Mouse (Mus musculus) neural tube, embryonic 13.5 days (tissue): ENCODE measurements around the gene Mme. TPM values are rescaled to one million over a fixed set of nuclear protein-coding genes. Genes with fewer than 3 reads are reported as not detected.

Experiments used
- ATAC-seq: fragments of 200-750 bp; cut with Nextera tagmentation; 2 replicates; pipeline ENCODE4 v1.8.0; 2017; ENCODE audit warnings: low read depth, mild to moderate bottlenecking, moderate TSS enrichment, moderate library complexity
- H3K27ac ChIP-seq: fragments of 300-500 bp; sonication (generic); replicated peaks from 2 replicates; pipeline ENCODE4 v1.5.1; 2015; ENCODE audit warnings: moderate library complexity, mild to moderate bottlenecking, inconsistent platforms
- H3K27me3 ChIP-seq: fragments of 300-500 bp; sonication (generic); 2 replicates; pipeline ENCODE4 v1.6.1; 2015; ENCODE audit warnings: mild to moderate bottlenecking, inconsistent platforms
- H3K36me3 ChIP-seq: fragments of 300-500 bp; sonication (generic); 2 replicates; pipeline ENCODE4 v1.6.1; 2015; ENCODE audit warnings: mild to moderate bottlenecking, inconsistent platforms
- H3K4me1 ChIP-seq: fragments of 300-500 bp; sonication (generic); replicated peaks from 2 replicates; pipeline ENCODE4 v1.6.1; 2015; ENCODE audit warnings: inconsistent platforms
- H3K4me2 ChIP-seq: fragments of 300-500 bp; sonication (generic); 2 replicates; pipeline ENCODE4 v1.6.1; 2015; ENCODE audit warnings: inconsistent platforms, mild to moderate bottlenecking, moderate library complexity
- H3K4me3 ChIP-seq: fragments of 300-500 bp; sonication (generic); 2 replicates; pipeline ENCODE4 v1.5.1; 2015; ENCODE audit warnings: mild to moderate bottlenecking, inconsistent platforms
- H3K9ac ChIP-seq: fragments of 300-500 bp; sonication (generic); 2 replicates; pipeline ENCODE4 v1.6.1; 2015; ENCODE audit warnings: moderate library complexity, mild to moderate bottlenecking, inconsistent platforms
- H3K9me3 ChIP-seq: fragments of 300-500 bp; sonication (generic); 2 replicates; pipeline ENCODE4 v1.6.1; 2016; ENCODE audit warnings: inconsistent platforms
- WGBS: fragments of 180-500 bp; shearing (Covaris S2); methylation state at CpG from one replicate; pipeline ENCODE4 v1.1.7; 2015; 5-methylcytosine and 5-hydroxymethylcytosine counted together
- polyA plus RNA-seq: library from polyadenylated mRNA; unstranded; fragments of >200 nt; fragmentation: Nextera tagmentation; extraction: Ambion mirVana; gene quantifications from 2 replicates; pipeline ENCODE4 v1.2.1, GENCODE M21; 2015

Mme gene
- polyA plus RNA-seq, 1 experiment from 2014 or later: 3.9 TPM

- Histone ChIP-seq H3K4me2 (no peak overlapping the region), H3K27ac (no peak overlapping the region), H3K9me3 (no peaks in the 10 kb centered on the region), H3K27me3 (no peaks in the 10 kb centered on the region), H3K9ac (no peak overlapping the region), H3K36me3 (no peaks in the 10 kb centered on the region), H3K4me1 (no peaks in the 10 kb centered on the region), H3K4me3 (no peak overlapping the region)
- 86% methylated on average over 1 of the region's 1 CpGs for WGBS
- no peak for ATAC-seq
Measured at GRCm38 (mm10) chr3:63359512-63359911, 118.2 kb downstream of the Mme start.

GRCm38 (mm10) chr3:63384989-63385388 lies 143.7 kb downstream of the Mme start:
- no peaks in the 10 kb centered on the region for H3K9me3 ChIP-seq
- no peaks in the 10 kb centered on the region for H3K27me3 ChIP-seq
- H3K36me3 ChIP-seq: no peaks in the 10 kb centered on the region
- ATAC-seq: no peak
- H3K27ac ChIP-seq: no peak overlapping the region
- no peaks in the 10 kb centered on the region for H3K4me1 ChIP-seq
- no peak overlapping the region for H3K9ac ChIP-seq
- H3K4me2 ChIP-seq: no peak overlapping the region
- H3K4me3 ChIP-seq: no peak overlapping the region
- WGBS: 70% methylated on average over 2 of the region's 2 CpGs

DNA sequence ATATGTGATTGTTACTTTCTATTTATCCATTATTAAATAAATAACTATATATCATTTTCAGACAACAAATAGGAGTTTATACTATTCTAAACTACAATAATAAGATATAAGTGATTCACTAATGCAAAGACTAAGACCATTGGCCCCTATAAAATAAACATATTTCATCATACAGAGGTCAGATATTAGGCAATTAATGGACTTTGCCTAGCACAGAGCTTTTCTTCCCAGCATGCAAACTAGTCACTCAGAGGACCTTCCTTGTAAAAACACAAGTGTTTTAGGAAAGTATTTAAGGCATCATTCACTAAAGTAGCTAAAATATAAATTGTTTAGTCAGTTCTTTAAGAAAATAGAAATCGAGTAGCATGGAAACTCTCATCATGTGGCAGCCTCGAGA lies 149.4 kb downstream of the Mme start:
- 87% methylated on average over 2 of the region's 2 CpGs for WGBS
- Histone ChIP-seq H3K4me3 (no peak overlapping the region), H3K27ac (no peak overlapping the region), H3K36me3 (no peaks in the 10 kb centered on the region), H3K9ac (no peak overlapping the region), H3K27me3 (no peaks in the 10 kb centered on the region), H3K4me1 (no peaks in the 10 kb centered on the region), H3K9me3 (no peaks in the 10 kb centered on the region), H3K4me2 (no peak overlapping the region)
- no peak for ATAC-seq

GRCm38 (mm10) chr3:63391348-63391747 lies 150.0 kb downstream of the Mme start:
- Histone ChIP-seq H3K4me1 (no peaks in the 10 kb centered on the region), H3K36me3 (no peaks in the 10 kb centered on the region), H3K27me3 (no peaks in the 10 kb centered on the region), H3K4me3 (no peak overlapping the region), H3K27ac (no peak overlapping the region), H3K9ac (no peak overlapping the region), H3K4me2 (no peak overlapping the region), H3K9me3 (no peaks in the 10 kb centered on the region)
- ATAC-seq: no peak
- 79% methylated on average over 2 of the region's 2 CpGs for WGBS

DNA sequence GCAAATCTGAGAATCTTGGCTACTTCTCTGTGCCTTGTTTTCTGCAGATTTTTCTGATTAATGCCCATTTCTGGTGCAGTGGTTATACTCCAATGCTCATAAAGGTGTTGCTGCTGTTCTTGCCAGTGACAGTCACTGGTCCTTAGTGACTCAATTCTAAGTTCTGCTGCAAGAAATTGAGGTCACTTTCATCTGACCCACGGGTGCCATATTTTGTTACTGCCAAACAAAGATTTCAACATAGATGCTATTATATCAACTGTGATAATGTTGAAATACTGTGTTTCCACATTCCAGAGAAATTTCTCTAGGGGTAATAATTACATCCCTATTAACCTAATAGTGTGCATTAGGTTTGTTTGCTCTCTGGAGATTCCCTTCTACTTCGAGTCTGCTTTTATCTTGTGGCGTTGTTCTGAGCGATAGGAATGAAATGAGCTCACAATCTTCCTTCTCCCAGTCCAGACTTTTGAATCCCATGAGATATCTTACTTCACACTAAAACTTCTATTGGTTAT lies 153.1 kb downstream of the Mme start:
- H3K4me1 ChIP-seq: no peaks in the 10 kb centered on the region
- H3K27ac ChIP-seq: no peak overlapping the region
- 88% methylated on average over 4 of the region's 4 CpGs for WGBS
- no peak overlapping the region for H3K4me2 ChIP-seq
- no peaks in the 10 kb centered on the region for H3K36me3 ChIP-seq
- ATAC-seq: no peak
- H3K4me3 ChIP-seq: no peak overlapping the region
- no peaks in the 10 kb centered on the region for H3K9me3 ChIP-seq
- H3K9ac ChIP-seq: no peak overlapping the region
- no peaks in the 10 kb centered on the region for H3K27me3 ChIP-seq

- Histone ChIP-seq H3K9ac (no peak overlapping the region), H3K4me3 (no peak overlapping the region), H3K36me3 (no peaks in the 10 kb centered on the region), H3K4me2 (no peak overlapping the region), H3K27me3 (no peaks in the 10 kb centered on the region), H3K9me3 (no peaks in the 10 kb centered on the region), H3K27ac (no peak overlapping the region), H3K4me1 (no peaks in the 10 kb centered on the region)
- ATAC-seq: no peak
- 84% methylated on average over 4 of the region's 4 CpGs for WGBS
Measured at GRCm38 (mm10) chr3:63398171-63398570, 156.8 kb downstream of the Mme start.

DNA sequence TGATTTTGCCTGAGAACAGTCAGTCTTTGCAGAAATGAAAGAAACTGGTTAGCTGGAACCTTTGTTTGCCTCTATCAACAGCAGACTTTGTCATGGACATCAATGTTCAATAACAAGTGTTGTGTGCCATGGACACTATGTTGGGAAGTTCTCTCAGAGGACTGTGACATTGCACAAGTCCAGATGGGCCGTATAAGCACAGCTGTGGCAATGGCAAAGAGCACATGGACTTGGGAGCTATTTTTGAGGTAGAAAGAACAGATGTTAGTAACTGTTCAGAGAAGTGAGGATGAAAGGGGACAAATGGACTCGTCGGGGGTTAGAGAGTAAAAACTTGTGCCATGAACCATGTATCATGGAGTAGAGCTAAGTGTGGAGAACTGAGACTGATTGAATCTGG lies 165.1 kb downstream of the Mme start:
- Histone ChIP-seq H3K4me2 (no peak overlapping the region), H3K36me3 (no peaks in the 10 kb centered on the region), H3K9me3 (no peaks in the 10 kb centered on the region), H3K27me3 (no peaks in the 10 kb centered on the region), H3K4me1 (no peaks in the 10 kb centered on the region), H3K27ac (no peak overlapping the region), H3K9ac (no peak overlapping the region), H3K4me3 (no peak overlapping the region)
- no peak for ATAC-seq
- 94% methylated on average over 3 of the region's 3 CpGs for WGBS

DNA sequence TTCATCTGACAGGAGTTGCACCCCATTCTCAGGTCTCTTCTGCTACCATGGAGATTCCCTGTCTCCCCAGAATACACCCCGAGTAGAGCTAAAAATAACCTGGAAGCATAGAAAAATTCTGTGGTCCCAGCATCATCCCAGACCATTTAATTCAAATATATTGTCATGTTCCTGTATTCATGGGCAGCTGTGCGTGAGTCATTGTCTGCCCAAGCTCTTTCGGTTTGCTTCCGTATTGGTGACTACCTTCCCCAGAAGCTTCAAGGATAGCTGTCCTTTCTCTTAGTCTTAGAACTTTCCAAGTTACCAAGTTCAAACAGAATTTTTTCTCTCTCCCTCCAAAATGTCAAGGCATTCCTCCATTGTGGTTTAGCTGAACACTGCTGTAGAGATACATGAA lies 169.7 kb downstream of the Mme start:
- no peaks in the 10 kb centered on the region for H3K4me1 ChIP-seq
- no peak overlapping the region for H3K9ac ChIP-seq
- H3K4me2 ChIP-seq: no peak overlapping the region
- no peak for ATAC-seq
- H3K36me3 ChIP-seq: no peaks in the 10 kb centered on the region
- H3K9me3 ChIP-seq: no peaks in the 10 kb centered on the region
- no peaks in the 10 kb centered on the region for H3K27me3 ChIP-seq
- H3K27ac ChIP-seq: no peak overlapping the region
- no peak overlapping the region for H3K4me3 ChIP-seq
- 82% methylated on average over 4 of the region's 4 CpGs for WGBS

DNA sequence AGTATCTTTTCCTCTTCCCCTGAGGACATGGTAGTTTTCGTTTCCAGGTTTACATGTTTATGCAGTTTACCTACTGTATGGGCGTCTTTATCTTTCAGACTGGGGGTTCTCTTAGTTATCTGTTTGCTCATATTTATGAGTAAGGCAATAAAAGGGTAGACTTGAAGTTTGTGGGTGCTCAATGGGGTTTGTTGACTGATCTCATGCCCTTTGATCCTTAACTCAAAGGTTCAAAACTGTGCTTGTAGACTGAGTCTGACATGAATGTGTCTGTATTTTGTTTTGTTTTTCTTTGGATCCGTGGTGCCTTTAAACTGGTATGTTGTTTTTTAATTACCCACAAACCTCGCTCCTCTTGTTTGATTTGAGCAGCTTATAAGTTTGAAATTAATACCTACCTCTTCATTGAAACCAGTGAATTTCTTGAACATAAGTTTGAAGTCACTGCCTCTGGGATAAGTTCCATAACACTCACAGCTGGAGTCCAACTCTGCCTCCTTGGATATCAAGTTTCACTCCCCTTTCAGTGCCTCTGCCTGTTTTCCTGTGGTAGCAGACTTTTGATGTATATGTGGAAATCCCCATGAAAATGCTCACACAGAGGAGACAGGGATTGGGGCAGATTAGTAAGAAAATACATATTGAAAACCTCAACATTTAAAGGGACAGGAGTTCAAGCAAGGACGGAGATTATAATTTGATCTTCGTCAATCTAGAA lies 171.0 kb downstream of the Mme start:
- H3K36me3 ChIP-seq: no peaks in the 10 kb centered on the region
- no peak overlapping the region for H3K4me2 ChIP-seq
- ATAC-seq: no peak
- no peak overlapping the region for H3K4me3 ChIP-seq
- H3K27ac ChIP-seq: no peak overlapping the region
- no peaks in the 10 kb centered on the region for H3K27me3 ChIP-seq
- no peaks in the 10 kb centered on the region for H3K4me1 ChIP-seq
- 72% methylated on average over 6 of the region's 6 CpGs for WGBS
- no peaks in the 10 kb centered on the region for H3K9me3 ChIP-seq
- no peak overlapping the region for H3K9ac ChIP-seq

DNA sequence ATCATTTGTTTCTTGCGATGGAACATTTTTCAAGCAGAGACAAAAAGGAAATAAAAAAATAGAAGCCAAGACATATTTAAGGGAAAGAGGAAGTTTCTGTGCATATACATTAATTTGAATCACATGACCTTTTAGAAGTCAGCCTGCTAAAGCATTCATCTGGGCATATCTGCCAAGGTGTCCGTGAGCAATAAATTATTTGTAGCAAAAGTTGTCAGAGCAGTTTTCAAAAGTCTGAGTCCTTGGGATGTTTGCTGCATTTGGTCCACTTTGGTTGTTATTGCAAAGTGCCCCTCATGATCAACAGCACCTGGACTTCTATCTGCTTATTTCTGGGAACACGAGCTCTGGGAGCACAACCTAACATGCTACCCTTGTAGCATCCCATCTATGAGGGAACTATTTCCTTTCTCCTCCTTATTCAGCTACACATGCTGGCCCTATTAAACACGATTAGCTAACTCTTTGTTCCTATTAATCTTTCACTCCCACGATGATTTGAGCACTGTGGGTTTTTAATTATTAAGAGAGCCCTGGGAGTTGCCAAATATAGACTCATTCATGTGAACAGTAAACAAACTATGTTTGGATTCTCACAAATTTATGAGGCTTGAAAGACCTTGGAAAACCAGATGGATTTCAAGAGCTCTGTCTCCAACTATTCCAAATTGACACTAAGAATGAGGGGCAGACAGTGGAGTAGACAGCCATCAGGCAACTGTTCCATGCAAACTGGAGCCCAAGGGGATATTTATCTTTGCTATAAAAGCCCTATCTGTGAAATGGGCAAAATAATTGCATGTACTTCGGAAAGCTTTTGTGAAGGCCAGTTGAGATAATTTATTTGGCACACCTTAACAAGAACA lies 171.9 kb downstream of the Mme start:
- Histone ChIP-seq H3K36me3 (no peaks in the 10 kb centered on the region), H3K27me3 (no peaks in the 10 kb centered on the region), H3K27ac (no peak overlapping the region), H3K4me2 (no peak overlapping the region), H3K4me3 (no peak overlapping the region), H3K4me1 (no peaks in the 10 kb centered on the region), H3K9me3 (no peaks in the 10 kb centered on the region), H3K9ac (no peak overlapping the region)
- 75% methylated on average over 6 of the region's 6 CpGs for WGBS
- no peak for ATAC-seq

- WGBS: 78% methylated on average over 1 of the region's 1 CpGs
- Histone ChIP-seq H3K9ac (no peak overlapping the region), H3K27ac (no peak overlapping the region), H3K4me3 (no peak overlapping the region), H3K27me3 (no peaks in the 10 kb centered on the region), H3K9me3 (no peaks in the 10 kb centered on the region), H3K4me2 (no peak overlapping the region), H3K36me3 (no peaks in the 10 kb centered on the region), H3K4me1 (no peaks in the 10 kb centered on the region)
- ATAC-seq: no peak
Measured at GRCm38 (mm10) chr3:63417284-63417683, 175.9 kb downstream of the Mme start.

- no peak overlapping the region for H3K27ac ChIP-seq
- no peak overlapping the region; the same call in 1 of the 2 replicates for H3K9ac ChIP-seq
- no peaks in the 10 kb centered on the region for H3K27me3 ChIP-seq
- H3K36me3 ChIP-seq: no peaks in the 10 kb centered on the region
- no peak overlapping the region for H3K4me3 ChIP-seq
- no peaks in the 10 kb centered on the region for H3K9me3 ChIP-seq
- ATAC-seq: no peak
- H3K4me2 ChIP-seq: no peak overlapping the region
- no peaks in the 10 kb centered on the region for H3K4me1 ChIP-seq
Measured at GRCm38 (mm10) chr3:63417758-63418157, 176.4 kb downstream of the Mme start.
